Mouse (Mus musculus) cortical plate, adult 2 months (tissue): ENCODE results near the gene Rhoh. TPM values are rescaled to one million over a fixed set of nuclear protein-coding genes. Genes with fewer than 3 reads are reported as not detected.

Experiments
- H3K27ac ChIP-seq: fragments of 200-500 bp; 2 replicates; pipeline ENCODE4 v1.5.1; 2012; ENCODE audit warnings: low read length, control low read depth, inconsistent platforms; ENCODE audit not compliant: insufficient read depth
- H3K4me1 ChIP-seq: fragments of 200-500 bp; 2 replicates; pipeline ENCODE4 v1.6.1; 2011; ENCODE audit warnings: low read length; ENCODE audit not compliant: control insufficient read depth, insufficient read depth
- H3K4me3 ChIP-seq: fragments of 200-500 bp; 2 replicates; pipeline ENCODE4 v1.5.1; 2011; ENCODE audit warnings: mild to moderate bottlenecking, low read length, control low read depth; ENCODE audit not compliant: insufficient read depth
- CTCF ChIP-seq: fragments of 200-500 bp; IDR thresholded peaks from 2 replicates; pipeline ENCODE4 v1.5.1; 2011; ENCODE audit warnings: mild to moderate bottlenecking, control low read depth, low read length; ENCODE audit not compliant: insufficient read depth; ENCODE audit errors: extremely low read depth
- POLR2A ChIP-seq: fragments of 200-500 bp; IDR thresholded peaks from 2 replicates; pipeline ENCODE4 v1.6.1; 2011; ENCODE audit warnings: mild to moderate bottlenecking, low read length, control low read depth; ENCODE audit not compliant: insufficient read depth; ENCODE audit errors: extremely low read depth
- polyA plus RNA-seq: library from polyadenylated mRNA; depleted of rRNA; stranded (reverse); fragments of >200 nt; gene quantifications from 2 replicates; pipeline ENCODE4 v1.2.3, GENCODE M21; 2012

Gene Rhoh
- polyA plus RNA-seq, 1 experiment: 1.2 TPM

- TF ChIP-seq CTCF (no peak), POLR2A (no peak)
- Histone ChIP-seq H3K4me1 (no peaks in the 10 kb centered on the region), H3K27ac (no peak overlapping the region), H3K4me3 (no peak overlapping the region)
These were observed 40.9 kb downstream of the Rhoh start for GRCm38 (mm10) chr5:65901868-65902418.

DNA sequence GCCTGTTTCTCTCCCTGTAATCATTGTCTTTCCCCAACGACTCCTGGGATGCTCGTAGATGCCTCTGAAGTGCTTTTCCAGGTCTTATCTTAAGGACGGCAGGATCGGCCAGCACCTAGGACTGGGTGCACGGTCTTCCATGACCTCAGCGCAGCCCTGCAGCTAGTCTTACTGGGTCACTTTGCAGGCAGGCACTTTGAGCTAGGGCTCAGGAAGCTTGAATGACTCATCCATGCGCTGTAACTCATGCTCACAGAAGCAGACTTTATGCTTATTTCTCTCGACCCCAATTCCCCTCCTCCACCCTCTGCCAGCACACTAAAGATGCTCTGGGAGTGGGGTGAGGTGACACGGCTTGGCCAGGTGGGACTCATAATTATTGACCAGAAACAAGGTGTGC, 41.8 kb downstream of the Rhoh start:
- TF ChIP-seq POLR2A: no peak
- no peak for TF ChIP-seq CTCF
- H3K4me1 ChIP-seq: no peaks in the 10 kb centered on the region
- H3K27ac ChIP-seq: no peak overlapping the region
- no peak overlapping the region for H3K4me3 ChIP-seq

DNA sequence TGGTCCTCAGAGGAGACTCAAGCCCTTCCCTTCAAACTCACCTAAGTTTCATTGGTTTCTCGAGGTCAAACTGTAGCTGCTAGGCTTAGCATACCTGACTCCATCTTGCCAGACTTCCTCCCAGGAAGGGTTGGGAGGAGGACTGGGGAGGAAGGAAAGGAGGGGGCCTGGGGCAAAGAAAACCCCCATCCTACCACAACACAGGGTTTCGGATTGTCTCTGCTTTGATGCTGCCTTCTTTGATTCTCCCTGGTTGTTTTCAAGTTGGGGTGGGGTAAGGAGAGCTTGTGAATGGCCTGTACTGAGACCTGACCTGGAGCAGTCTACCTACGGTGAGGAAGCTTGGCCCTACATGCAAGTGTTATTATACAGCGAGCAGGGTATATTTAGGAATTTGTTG, 43.5 kb downstream of the Rhoh start:
- no peak overlapping the region for H3K4me3 ChIP-seq
- H3K4me1 ChIP-seq: no peaks in the 10 kb centered on the region
- no peak for TF ChIP-seq POLR2A
- TF ChIP-seq CTCF: no peak
- H3K27ac ChIP-seq: no peak overlapping the region

DNA sequence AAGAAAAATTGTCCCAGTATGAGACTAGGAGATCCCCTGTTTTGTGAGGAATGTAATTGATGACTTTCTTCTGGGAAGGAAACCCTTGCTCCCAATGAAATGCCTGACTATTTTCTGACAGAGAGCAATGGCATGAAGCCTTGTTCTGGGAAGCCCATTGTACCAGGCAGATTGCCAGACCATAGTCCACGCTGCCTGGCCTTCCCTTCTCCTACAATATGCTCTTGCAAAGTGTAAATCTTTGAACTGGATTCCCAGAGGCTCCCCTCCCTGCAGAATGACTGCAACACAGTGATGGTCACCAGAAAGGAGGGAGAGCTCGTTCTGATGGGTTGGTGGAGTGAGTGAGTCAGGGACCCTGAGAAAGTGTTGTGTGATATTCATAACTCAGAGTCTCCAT, 47.7 kb downstream of the Rhoh start:
- no peaks in the 10 kb centered on the region for H3K4me1 ChIP-seq
- no peak overlapping the region for H3K4me3 ChIP-seq
- no peak overlapping the region for H3K27ac ChIP-seq
- TF ChIP-seq POLR2A: no peak
- TF ChIP-seq CTCF: no peak

DNA sequence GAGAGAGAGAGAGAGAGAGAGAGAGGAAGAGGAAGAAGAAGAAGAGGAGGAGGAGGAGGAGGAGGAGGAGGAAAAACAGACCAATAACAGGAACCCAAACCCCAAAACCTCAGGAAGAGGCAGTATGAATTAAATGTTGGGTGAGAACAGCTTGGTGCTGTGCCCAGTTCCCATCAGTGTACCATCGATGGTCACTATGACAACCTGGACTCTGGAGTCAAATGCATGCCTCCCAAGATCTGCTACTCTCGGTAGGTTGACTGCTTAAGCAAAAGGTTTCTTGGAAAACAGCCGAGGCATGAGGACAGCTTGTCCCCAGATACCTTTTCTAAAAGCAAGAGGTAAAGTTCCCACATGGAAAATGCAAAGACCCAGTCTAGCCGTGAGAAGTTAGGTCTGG, 48.3 kb downstream of the Rhoh start:
- no peak overlapping the region for H3K27ac ChIP-seq
- no peak overlapping the region for H3K4me3 ChIP-seq
- no peaks in the 10 kb centered on the region for H3K4me1 ChIP-seq
- TF ChIP-seq CTCF: no peak
- no peak for TF ChIP-seq POLR2A

- TF ChIP-seq POLR2A (no peak), CTCF (no peak)
- Histone ChIP-seq H3K4me1 (no peaks in the 10 kb centered on the region), H3K4me3 (no peak overlapping the region), H3K27ac (no peak overlapping the region)
These were observed 49.4 kb downstream of the Rhoh start for GRCm38 (mm10) chr5:65910398-65910797.

DNA sequence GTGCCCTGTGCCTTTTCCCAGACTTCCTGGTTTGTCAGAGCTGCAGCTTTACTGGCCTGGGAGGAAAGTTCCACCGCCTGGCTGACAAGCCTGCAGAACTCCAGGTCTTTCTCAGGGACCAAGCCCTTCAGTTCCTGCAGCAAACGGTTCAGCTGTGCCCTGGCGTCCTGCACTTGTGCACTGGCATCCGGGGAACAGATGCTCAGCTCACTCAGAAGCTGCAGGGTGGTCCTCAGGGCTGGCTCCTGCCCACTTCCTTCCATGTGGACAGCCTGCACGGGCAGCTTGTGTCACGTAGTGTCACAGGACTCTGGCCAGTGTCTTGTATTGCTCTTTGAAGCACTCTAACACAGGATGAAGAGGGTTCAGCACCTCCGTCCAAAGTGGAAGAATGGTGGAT, 50.7 kb downstream of the Rhoh start:
- H3K27ac ChIP-seq: no peak overlapping the region
- TF ChIP-seq POLR2A: no peak
- TF ChIP-seq CTCF: no peak
- no peak overlapping the region for H3K4me3 ChIP-seq
- no peaks in the 10 kb centered on the region for H3K4me1 ChIP-seq

GRCm38 (mm10) chr5:65912201-65912600, 51.2 kb downstream of the Rhoh start:
- Histone ChIP-seq H3K27ac (no peak overlapping the region), H3K4me3 (no peak overlapping the region), H3K4me1 (no peaks in the 10 kb centered on the region)
- TF ChIP-seq CTCF (no peak), POLR2A (no peak)

DNA sequence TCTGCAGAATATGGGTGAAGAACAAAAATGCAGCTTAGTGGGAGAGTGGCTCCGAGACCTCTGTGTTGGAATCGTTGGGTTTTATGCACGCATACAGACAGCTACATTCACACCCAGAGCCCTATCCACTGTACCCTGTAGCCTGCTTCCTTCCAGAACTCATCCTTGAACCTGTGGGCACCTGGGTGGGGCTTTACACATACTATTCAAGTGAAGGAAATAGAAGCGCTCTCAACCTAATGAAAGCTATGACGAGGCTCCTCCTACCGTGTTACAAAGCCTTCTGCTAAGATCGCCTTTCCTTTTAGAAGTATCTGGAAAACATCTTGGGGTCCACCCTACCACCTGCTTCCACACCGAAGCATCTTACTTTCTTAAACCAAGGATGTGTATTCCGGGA, 52.1 kb downstream of the Rhoh start:
- TF ChIP-seq CTCF: no peak
- Histone ChIP-seq H3K27ac (no peak overlapping the region), H3K4me3 (no peak overlapping the region), H3K4me1 (no peaks in the 10 kb centered on the region)

DNA sequence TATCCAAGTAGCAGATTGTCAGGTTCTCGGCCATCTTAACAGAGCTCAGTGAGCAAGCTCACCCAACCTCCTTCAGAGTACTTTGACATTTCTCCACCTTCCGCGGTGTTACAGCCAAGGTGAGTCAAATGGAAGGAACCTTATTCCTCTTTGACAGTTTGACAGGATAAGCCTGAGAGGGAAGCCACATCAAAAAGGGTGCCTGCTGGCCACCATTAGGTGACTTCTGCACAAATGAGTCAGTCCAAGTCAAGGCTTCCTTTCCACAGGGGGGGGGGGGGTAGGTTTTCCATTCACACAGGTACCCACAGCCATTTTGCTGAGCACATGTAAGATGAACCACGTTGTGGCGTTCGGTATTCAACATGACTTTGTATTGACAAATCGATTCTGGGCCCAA, 53.3 kb downstream of the Rhoh start:
- no peak overlapping the region for H3K4me3 ChIP-seq
- H3K27ac ChIP-seq: no peak overlapping the region
- TF ChIP-seq CTCF: no peak
- no peak for TF ChIP-seq POLR2A
- no peaks in the 10 kb centered on the region for H3K4me1 ChIP-seq
